Mouse (Mus musculus) T-helper 2 cell (primary cell): ENCODE measurements around the gene Gm525.
"Not testable (repeated sequence)": the region's sequence is repeated elsewhere in the genome, so short reads cannot be mapped to it uniquely, and the experiment has no call there.

Experiments used
- in situ Hi-C: fragments of 300-600 bp; cut with MboI, MseI; formaldehyde crosslinking; loops from one replicate; pipeline ENCODE4 v1.15.1; 2025; ENCODE audit warnings: high pct_unique_total_duplicates

Gene Gm525

DNA sequence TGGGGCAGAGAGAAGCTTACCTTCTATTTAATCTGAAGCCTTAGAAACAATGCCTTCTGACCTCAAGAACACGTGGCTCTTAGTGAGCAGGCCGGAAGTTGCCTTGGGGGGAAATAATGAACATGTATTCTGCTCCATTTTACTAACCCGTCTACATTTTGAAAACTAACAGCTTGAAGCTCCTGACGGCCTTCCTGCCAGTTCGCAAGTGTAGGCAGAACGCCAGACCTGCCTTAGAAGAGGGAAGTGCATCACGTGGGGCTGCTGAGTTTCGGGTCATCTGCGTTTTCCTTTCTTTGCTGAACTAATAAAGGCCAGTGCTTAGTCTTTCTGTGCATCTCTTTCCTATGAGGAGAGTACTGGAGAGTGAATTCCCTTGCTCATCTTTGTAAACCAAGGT, 19.1 kb downstream of the Gm525 start:
- in situ Hi-C loops, result no loop called here

DNA sequence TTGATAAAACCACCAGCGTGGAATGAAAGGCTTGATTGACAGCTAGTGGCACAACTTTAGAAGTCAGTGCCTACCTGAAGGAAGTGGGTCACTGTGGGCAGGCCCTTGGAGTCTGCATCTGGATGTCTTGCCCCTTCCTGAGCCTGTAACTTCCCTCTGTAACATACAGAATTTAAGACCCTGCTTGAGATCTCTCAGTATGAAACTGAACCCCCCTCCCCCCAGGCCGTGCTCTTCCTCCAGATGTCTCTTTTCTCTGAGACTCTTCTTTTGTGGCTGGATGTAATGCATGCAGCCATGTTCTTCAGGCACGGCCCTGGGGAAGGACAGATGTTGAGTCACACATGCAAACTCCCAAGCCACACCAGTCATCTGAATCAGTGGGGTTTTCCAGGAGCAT, 21.7 kb downstream of the Gm525 start:
- in situ Hi-C loops, result no loop called here

DNA sequence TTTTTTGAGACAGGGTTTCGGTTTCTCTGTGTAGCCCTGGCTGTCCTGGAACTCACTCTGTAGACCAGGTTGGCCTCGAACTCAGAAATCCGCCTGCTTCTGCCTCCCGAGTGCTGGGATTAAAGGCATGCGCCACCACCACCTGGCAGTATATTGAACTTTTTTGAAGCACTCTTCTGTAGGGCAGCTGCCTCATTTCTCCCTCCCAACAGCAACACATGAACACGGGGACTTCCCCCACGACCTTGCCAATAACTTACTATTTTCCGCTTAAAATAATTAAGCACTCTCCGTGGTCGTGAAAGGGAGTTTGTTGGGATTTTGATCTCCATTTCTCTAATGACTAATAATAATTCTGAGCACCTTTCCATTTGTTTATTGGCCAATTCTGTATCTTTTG, 23.7 kb downstream of the Gm525 start:
- in situ Hi-C loops, result not testable (repeated sequence)

DNA sequence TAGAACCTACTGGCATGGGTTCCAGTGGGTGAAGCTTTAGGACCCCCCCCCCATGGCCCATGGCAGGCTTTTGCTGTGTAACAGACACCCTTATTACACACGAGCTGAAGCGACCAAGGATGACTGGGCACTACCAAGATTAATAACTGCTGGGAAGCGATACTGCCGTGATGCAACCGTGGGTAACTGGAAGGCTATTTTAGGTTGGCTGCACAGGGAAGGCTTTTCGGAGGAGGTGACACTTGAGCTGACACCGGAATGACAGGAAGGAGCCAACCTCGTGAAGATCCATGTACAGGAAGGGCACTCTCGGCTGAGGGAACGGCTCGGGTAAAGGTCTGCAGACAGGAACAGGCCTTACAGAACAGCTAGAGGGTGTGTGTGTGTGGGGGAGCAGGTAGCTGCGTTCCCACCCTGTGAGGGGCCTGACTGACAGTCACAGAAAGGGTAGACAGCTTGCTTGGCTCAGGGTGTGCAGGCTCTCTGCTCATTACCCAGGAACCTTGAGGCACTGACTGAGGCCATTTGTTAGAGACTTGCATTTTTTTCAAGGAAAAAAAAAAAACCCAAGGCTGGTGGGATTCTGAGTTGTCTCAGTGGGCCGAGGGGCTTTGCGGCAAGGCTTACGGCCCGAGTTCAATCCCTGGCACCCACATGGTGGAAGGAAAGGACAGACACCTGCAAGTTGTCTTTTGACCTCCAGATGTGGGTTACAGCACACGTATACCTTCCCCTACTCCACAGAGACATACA, 24.6 kb downstream of the Gm525 start:
- in situ Hi-C loops, result no loop called here

DNA sequence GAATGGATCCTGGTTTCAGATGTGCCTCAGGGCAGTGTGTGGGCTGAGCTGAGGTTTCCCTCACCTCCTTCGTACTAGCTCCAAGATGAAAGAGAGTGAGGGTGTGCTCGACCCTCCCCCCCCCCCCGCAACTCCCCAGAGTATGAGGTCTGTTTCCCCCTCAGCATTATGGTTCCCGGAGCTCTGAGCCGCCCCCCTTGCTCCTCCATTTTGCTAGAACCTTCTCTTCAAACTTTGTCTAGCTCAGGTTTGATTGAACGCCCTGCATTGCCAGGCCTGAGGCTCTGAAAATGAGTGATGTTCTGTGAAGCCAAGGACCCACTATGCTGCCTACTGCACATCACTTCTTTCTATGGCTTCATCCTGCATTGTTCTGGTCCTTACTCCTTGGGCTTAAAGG, 25.3 kb downstream of the Gm525 start:
- in situ Hi-C loops, result no loop called here

DNA sequence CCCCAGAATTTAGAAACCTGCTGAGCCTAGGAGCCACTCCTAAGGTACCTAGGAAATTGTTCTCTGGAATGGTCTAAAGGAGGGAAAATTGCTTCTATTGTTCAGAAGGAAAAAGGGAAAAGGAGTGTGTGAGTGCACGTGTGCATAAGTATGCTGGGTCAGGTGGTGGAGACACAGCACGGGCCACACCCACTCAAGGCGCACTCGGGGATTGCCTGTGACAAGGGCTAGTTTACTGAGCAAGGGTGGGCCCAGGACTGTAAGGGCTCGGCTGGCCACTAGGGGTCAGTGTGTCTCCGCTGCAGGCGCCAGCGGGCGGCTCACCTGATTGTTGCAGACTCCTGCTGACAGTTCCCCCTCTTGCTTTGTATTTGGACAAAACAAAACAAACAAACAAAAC, 26.8 kb downstream of the Gm525 start:
- in situ Hi-C loops, result loop anchor here (5.0 kb wide), 1 partner anchor 202 kb away; the partner anchor contains the start of gene Nog

DNA sequence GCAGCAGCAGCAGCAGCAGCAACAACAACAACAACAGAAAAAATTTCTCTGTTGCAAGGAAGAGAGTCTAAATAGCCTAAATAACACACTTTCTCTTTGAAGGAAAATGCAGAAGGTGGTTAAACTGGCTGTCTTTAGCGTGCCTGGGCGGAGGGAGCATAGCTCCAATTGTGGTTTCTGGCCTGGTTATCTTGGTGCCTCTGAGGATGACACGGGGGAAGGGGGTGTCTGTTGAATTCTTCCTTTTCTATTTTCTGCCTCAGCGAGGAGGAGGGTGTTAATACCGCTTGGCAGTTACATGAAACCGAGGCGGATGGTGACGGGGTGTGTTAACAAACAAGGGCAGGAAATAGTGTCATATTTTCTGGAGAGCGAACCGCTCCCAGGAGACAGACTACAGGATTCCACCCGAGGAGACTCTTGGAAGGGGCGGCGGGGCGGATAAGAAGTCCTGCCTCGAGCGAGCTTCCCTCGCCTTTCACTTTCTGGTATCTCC, 27.2 kb downstream of the Gm525 start:
- in situ Hi-C loops, result loop anchor here (5.0 kb wide), 1 partner anchor 201 kb away; the partner anchor contains the start of gene Nog

DNA sequence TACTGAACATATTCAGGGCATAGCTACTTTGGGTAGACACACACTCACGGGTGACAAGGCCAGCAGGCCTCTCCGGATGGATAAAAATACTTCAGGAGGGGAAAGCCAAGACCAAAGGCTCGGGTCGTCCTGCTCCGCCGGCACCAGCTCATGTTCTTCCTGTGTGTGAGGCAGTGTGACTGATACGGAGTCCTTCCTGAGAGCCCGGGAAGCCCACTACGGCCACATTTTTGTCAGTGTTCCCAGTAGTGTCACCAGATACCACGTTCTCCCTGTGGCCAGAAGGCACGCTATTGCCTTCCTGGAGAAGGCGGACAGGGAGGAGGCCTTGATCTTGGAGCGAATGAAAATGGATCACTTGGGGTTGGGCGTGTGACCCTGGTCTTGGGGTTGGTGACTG, 29.5 kb downstream of the Gm525 start:
- in situ Hi-C loops, result loop anchor here (5.0 kb wide), 1 partner anchor 199 kb away; the partner anchor contains the start of gene Nog

DNA sequence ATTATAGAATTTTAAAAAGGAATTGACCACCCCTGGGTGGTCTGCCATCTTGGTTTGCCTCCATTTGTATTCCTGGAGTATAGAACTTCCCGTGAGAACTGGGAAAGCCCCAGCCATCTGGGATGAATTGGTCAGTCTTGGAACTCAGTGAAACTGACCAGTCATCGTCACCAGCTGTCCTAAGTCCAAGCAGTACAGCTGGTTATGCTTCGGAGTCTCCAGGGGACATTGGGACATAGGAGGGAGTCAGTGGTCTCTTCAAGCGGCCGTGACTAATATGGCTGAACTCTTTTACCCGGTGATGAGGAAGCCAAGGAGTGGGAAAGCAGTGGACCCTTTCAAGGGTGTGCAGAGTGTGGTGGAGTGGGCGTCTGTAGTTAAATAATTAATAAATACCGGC, 31.6 kb downstream of the Gm525 start:
- in situ Hi-C loops, result no loop called here

DNA sequence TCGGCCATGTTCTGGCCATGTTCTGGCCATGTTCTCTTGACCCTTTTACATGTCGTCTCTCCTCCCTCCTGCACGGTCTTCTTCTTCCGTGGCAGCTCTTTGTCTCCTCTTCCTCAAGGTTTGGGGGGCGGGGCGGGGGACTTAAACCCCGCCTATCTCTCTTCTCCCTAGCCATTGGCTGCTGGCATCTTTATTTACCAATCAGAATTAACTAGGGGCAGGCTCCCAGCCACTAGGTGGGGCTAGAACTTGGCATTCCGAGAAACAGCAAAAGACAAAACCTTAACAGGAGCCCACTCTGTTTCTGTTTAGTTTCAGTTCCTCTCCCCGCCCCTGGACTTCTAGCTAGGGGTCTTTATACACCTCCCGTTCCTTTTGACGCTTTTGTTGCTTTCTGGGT, 32.2 kb downstream of the Gm525 start:
- in situ Hi-C loops, result no loop called here

DNA sequence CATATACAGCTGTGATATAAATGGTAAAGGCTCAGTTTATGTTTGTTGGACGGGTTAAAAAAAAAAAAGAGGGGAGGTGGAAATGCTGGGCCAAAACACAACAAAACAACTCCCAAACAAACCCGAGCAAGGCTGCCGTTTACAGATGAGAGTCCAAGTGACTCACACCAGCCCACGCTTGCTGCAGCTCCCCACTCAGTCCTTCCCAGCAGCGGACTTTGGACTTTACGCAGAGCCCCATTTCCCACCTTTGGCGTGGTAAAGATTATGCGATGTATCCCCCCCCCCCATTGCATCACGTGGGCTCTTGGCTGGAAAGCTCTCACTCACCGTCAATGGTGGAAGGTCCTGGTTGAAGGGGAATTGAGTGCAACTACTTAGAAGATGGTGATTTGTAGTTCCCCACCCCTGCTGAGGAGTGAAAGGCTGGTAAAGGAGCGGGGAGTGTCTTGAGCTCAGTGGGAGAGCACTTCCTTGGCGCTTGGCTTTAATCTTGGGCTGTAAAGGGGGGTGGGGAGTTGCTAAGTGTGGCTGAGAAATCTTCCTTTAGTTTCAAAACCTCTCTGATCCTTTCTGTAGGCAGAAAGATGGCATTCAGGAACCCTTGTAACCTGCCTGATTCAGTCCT, 33.7 kb downstream of the Gm525 start:
- in situ Hi-C loops, result no loop called here

DNA sequence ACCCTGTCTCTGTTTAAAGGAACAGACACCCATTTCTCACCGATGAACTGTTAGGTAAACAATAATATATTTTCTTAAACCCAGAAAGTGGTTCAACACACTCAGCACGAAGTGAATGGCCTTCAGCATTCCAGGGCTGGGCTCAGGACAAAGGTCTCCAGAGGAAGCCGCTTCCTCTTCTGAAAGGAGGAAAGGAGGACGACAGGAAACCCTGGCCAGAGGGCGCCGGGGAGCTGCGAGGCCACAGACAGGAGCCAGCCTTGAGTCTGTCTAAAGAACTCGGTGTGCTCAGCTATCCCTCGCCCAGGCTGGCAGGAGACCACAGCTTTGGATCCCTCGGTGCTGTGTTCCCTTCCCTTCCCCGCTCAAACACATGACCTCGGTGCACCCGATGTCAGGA, 50.8 kb downstream of the Gm525 start:
- in situ Hi-C loops, result no loop called here

DNA sequence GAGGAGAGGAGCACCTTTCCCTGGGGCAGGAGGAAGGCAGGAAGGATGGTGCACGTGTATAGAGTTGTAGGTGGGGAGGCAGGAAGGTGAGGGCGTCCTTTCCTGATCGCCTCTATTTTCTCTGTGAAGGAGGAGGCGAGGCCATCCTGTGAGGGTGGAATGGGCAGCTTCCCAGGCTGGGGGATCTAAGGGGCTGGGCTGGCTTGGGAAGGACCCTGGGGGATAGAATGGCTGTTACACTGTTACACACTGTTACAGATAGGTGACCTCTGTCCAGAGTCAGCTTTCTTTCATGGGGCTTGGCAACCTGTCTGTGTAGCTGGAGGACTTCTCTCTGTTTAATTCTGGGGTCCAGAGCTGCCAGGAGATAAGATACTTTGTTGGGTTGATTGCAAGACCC, 57.2 kb downstream of the Gm525 start:
- in situ Hi-C loops, result no loop called here

DNA sequence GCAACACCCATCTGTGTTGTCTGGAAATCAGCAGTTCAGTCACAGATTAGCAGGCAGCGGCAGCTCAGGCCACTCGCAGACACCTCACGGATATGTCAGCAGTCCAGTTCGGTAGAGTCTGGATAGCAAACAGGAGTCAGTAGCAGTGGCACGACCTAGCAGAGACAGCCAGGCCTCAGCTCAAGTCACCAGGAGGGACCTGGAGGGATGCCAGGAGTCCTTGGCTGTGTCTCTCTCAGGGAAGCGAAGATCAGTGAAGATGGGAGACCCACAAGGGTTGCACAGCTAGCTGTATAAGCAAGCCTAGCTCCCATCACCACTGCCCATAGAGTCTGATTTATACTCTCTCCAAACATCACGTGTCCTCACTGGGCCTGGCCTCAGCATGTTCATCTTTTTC, 58.8 kb downstream of the Gm525 start:
- in situ Hi-C loops, result no loop called here

DNA sequence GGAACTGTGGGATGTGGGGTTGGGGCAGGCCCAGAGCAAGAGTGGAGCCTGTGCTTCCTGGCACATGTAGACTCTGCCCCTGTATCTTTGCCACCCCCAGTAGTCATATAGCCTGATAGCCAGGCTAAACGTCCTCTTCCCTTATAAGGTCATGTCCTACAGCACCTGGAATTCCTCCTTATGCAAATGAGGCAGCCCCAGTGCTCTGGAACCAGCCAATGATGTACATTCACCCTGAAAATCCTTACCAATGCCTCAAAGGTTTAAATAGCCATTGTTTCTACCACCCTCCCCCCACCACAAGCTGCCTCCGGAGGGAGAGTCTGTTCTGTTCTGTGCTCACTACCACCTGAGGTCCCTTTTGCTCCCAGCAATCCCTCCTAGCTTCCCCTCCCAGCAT, 60.6 kb downstream of the Gm525 start:
- in situ Hi-C loops, result no loop called here

DNA sequence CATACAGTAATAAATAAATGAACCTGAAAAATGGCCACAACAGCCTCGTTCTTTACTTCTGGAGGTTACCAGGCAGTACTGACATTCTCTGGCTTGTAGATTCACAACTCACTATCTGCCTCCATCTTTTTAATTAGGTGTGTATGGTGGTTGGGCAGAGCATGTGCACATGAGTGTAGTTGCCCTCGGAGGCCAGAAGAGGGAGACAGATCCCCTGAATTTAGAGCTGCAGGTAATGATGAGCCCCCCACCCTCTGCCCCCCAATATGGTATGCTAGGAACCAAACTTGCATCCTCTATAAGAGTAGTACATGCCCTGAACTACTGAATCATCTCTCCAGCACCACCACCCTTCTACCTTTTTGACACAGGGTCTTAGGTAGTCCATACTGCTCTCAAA, 64.3 kb downstream of the Gm525 start:
- in situ Hi-C loops, result no loop called here
